Mouse (Mus musculus) embryo, embryonic 9.5 days (tissue): Measurements from ENCODE around the gene Tmem123.

Experiments used
- DNase-seq: peaks from one replicate; pipeline ENCODE4 v3.0.0-alpha.2; 2017; ENCODE audit errors: extremely low spot score

Tmem123 gene

DNA sequence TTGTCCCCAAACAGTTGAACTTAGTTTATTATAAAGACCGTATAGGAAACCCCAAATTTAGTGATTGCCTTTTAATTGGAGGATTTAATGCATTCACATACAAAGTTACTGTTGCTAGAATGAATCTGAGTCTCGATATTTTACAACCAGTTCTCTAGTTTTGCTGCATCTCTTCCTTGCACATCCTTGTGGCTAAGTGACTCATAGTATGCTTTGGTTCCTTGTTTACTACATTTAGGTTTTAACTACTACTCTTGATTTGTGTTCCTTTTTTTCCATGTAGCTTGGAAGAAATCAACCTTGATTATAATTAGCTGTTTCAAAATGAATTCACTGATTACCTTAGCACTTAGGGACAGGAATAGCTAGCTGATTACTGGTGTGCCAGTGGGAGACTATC, 11.2 kb downstream of the Tmem123 start:
- no peak for DNase-seq

DNA sequence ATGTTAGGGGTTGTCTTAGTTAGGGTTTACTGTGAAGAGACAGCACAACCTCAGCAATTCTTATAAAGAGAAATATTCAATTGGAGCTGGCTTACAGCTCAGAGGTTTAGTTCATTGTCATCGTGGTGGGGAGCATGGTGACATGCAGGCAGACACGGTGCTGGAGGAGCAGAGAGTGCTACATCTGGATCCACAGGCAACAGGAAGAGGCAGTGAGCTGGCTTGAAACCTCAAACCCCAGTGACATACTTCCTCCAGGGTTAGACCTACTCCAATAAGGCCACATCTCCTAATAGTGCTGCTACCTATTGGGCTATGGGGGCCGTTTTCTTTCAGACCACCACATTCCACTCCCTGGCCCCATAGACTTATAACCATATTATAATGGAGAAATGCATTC, 12.1 kb downstream of the Tmem123 start:
- no peak for DNase-seq

DNA sequence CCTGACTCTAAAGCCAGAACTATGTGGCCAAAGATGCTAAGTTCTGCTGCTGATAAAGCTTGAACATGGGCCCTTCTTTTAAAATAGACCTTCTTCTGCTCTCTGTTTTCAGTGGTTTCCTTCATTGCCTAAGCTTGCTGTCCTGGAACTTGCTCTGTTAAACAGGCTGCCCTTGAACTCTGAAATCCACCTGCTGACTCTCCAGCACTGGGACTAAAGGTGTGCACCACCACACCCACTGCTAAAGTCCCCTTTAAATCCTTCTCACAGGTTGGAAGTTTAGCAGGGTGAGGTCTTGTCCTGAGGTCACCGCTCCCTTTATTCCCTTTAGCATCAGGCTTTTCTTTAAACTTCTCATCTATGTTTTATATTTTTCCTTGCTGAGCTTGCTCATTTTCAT, 13.1 kb downstream of the Tmem123 start:
- DNase-seq, result no peak

DNA sequence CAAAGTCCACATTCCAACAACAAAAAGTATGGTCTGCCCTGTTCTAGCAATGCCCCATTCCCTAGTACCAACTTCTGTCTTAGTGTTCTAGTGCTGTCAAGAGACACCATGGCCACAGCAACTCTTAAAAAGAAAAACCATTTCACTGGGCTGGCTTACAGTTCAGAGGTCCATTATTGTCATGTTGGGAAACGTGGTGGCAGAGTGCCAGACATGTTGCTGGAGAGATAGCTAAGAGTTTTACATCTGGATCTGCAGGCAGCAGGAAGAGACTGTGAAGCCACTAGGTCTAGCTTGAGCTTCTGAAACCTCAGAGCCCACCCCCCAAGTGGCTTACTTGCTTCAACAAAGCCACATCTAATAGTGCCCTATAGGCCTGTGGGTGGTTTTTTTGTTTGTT, 13.8 kb downstream of the Tmem123 start:
- DNase-seq, result no peak

DNA sequence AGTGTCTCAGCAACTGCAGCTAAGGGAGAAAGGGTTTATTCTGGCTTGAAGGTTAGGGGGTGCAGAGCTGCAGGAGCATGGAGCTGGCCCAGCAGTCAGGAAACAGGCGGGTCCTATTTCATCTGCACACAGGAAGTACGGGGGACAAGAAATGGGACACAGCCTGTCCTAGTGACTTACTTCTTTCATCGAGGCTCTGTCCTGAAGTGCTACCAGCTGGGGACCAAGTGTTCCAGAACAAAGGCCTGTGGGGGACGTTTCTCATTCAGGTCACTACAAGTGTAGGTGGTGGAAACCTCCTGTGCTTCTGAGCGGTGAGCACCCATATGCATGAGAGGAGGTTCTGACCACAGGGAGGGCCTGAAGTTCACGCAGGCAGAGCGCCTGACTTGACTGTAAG, 14.9 kb downstream of the Tmem123 start:
- DNase-seq, result no peak

DNA sequence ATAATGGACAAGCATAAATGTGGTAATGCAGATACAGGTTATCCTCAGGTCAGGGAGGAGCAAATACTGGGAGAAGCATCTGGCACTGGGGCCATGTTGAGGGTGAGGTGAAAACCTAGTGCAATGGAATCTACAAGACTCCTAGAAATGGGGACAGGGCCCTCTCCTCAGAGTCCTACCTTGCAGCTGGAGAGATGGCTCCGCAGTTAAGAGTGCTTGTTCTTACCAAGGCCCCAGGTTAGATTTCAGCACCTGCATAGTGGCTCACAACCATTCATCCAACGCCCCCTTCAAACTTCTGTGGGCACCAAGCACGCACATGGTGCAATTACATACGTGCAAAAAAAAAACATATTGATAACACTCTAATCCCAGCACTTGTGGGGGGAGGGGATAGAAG, 15.9 kb downstream of the Tmem123 start:
- DNase-seq, result no peak

DNA sequence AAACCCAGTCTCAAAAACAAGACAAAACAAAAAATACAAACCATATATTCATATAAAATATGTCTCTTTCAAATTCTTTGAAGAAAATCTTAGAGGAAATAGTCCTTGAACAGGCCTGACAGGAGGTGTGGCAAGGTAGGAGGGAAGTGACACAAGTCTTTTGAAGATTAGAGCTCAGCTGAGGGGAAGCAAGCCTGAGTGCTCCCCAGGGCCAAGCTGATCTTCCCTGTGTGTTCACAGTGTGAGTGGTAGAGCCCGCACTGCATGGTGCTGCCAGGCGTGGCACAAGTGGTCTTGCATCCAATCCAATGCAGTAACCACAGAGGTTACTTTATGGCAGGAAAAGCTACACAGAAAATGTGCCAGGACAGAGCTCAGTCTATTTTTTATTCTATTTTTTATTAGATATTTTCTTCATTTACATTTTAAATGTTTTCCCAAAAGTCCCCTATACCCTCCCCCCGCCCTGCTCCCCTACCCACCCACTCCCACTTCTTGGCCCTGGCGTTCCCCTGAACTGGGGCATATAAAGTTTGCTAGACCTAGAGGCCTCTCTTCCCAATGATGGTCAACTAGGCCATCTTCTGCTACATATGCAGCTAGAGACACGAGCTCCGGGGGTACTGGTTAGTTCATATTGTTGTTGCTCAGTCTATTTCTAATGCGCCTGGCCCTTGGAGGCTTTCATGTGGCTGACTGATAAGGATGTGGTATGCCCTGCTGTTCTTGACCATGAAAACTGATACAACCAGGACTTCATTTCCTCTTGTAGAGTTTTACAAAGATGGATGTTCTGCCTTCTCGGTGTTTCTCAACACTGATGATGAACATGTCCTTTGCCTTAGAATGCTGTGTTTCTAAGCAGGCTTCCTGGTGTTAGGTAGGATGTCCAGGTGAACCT, 16.7 kb downstream of the Tmem123 start:
- no peak for DNase-seq

DNA sequence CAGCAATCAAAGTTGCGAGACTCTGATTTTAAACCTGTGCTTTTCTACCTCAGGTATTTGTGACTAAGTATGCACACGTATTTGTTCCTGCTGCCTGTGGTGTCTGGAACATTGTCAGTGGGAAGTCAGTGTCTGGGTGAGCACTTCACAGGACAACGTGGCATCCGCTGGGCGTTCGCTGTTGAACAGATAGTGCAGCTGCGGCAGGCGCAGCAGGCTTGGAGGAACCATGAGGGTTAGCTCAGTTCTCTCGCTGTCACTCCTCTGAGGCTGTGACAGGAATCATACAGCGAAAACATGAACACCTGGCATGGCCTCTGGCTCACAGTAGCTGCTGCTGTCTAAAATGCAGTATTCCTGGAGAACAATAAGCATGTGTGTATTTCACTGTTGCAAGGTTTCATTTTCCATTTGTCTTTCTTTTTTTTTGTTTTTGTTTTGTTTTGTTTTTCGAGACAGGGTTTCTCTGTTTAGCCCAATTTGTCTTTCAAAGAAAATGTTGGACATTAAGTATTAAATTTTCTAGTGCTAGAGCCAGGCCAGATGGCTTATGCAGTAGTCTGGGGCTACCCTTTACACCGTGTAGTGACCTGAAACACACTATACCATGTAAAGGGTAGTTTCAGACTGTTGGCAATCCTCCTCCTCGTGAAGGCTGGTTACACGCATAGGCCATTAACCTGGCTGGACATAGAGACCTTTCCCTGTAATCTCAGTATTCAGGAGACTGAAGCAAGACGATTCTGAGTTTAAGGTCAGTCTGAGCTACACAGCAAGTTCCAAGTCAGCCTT, 20.2 kb downstream of the Tmem123 start:
- no peak for DNase-seq

DNA sequence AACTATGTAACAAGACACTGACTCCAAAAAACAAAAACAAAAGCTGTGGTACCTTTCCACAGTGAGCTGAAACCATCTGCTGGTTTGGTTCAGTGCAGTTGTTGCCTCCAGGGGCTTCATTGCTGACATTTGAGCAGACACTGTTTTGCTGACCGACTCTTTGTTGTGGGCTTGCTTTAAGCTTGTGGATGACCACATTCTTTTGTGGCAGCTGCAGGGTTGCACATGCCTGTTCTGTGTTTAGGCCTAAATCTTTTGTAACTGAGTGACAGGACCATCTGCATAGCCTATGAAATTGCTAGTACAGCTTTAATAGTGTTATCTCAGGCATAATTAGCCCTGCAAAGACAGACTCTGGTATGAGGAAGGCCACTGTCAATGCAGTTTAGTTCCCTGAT, 20.8 kb downstream of the Tmem123 start:
- DNase-seq, result no peak

DNA sequence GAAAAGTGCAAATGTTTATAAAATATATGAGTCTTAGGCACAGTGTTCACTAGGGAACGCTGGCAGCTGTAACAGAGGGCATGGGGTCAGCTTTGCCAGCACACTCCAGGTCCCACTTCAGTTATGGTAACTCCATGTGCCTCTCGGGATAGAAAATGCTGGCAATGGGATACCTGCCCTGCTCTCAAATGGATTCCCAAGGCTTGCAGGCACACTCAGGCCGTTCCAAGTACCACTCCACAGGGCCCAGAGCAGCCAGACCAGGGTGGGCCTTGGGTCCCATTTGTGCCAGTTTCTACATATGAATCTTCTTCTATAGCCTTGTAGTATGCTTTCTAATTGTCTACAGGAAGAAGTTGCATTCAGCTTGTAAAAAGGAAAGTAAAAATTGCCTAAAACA, 21.6 kb downstream of the Tmem123 start:
- DNase-seq, result no peak

DNA sequence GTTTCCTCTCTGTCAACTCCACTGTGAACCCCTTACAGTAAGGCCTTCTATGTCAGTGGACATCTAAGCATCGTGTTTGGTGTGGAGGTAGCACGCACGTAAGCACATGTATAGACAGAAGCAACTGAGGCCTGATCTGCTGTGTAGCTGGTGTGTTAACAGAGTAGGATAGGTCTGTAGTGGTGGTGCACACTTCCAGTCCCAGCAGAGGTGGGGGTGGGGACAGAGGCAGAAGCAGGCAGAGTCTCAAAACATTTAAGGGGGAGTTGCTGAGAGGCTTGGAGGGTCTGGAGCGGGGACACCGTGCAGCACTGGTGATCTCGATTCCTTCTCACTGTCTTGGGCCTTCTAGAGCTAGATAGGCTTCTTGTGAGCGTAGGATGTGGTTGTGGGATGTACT, 22.2 kb downstream of the Tmem123 start:
- DNase-seq, result no peak

DNA sequence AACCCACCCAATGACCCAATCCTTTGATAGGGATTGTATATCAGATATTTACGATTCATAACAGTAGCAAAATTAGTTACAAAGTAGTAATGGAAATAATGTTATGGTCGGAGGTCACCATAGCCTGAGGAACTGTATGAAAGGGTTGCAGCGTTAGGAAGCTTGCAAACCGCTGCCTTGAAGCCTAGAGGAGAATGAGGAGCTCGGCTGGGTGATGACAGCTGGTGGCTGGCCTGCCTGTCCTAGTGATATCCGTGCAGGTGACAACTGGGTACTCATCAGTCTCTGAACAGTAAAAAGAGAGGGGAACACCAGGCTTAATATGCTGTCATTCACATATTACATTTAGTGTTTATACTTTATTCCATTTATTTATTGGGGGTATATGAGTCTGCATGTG, 24.6 kb downstream of the Tmem123 start:
- no peak for DNase-seq

DNA sequence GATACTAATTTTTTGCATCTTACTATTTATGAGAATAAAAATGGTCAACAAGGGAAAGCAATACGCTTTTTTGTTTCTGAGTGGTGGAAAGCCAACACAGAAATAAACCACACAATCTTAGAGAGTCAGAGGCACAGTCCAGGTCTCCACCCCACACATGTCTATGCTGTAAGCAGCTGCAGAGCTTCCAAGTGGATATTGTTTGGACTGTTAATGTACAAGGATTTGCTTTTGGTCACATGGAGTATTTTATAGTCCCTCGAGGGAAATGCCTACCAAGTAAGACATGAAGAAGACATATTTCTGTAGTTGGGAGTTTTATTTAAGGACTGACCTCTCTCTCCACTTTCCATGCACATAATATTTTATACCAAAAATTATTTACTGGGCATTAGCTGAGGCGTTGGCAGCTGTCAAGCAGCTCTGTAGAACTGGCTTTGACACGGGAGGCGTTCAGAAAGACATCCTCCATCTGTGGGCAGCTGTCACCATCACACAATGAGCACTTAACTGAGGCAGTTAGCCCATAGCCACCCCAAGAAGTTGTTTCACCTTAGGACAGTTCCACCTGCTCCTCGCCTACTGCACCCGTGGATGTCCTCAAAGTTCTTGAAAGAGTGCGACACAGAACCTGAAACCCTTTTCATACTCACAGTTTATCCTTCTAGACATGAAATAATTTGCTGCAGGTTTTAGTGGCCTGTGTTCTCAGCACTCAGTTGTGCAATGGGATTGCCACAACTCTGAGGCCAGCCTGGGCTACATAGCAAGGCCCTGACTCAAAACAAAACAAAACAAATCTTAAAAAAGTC, 26.1 kb downstream of the Tmem123 start:
- DNase-seq, result no peak

DNA sequence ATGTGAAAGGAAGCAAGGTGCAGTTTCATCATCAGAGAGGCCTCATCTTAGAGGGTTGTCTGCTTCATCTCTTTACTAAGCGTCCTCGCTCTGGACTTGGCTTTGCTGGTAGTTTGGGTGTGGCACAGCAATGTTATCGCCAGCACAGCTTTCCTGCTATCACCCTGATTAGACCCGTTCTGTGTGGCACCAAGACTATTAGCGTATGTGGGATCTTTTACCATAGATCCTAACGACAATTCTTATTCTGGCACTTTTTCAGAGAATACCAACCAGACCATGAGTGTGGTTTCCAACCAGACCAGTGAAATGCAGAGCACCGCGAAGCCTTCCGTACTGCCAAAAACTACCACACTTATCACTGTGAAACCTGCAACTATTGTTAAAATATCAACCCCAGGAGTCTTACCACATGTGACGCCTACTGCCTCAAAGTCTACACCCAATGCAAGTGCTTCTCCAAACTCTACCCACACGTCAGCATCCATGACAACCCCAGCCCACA, 26.8 kb downstream of the Tmem123 start:
- no peak for DNase-seq

DNA sequence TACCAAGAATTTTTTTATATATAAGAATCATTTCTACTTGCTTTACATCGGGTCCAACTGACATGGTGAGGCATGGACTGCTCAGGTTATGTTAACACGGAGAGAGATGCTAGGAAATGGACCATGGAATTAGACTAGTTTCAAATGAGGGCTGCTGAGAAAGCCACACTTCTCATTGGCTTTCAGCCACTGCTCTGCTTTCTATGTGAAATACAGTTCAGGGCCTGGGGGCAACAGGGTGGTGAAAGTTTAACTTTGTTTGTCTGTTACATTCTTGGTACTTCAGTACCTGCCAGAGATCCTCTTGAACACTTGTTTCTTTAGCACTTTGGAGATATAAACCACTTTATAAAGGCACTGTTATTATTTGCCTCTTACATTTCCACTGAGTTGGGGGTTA, 29.7 kb downstream of the Tmem123 start:
- DNase-seq, result no peak

DNA sequence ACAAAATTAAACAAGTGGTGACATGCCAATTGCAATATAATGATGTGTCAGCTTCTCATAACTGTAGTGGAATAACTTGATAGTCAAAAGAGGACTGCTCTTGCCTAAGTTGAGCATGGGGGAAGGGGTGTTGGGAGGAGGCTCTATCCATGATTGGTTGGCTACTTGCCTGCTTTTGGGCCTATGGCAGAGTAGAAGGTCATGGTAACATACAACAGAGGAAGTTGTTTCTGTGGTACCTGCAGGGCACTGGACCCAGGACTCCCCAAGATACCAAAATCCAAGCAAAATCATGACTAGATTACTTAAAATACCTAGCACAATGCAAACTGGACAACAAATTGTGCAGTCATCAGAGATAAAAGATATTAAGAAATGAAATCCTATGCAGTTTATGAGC, 31.7 kb downstream of the Tmem123 start:
- no peak for DNase-seq

DNA sequence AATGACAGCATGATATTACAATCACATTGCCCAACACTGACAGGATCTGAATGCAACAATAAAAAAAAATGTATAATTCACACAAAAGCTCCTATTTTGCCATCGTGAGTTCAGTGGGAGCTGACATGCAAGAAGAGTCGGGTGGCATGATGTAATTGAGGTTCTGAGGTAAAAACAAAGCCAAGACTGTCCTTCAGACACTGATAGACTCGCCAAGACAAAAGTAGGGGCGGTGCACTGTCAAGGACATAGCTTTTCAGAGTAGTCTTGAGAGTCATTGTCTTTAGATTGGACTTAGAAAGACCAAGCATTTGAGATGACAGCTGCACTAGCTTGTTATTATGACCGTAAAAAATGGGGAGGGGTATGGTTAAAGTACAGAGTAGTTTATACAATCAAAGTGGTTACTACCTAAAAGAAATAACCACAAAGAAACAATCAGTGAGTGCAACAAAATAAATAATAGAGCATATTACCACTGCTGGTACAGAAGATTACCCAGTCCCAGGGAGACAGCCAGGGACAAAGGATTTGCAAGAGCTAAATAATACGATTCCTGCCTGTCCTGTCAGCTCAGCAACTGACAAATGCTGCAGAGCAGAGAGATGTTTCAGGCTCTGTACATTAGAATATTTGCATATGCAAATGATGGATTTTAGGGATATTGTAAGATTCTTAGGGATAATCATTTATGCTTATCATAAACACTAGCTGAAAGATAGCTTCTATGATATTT, 32.5 kb downstream of the Tmem123 start:
- DNase-seq, result no peak

DNA sequence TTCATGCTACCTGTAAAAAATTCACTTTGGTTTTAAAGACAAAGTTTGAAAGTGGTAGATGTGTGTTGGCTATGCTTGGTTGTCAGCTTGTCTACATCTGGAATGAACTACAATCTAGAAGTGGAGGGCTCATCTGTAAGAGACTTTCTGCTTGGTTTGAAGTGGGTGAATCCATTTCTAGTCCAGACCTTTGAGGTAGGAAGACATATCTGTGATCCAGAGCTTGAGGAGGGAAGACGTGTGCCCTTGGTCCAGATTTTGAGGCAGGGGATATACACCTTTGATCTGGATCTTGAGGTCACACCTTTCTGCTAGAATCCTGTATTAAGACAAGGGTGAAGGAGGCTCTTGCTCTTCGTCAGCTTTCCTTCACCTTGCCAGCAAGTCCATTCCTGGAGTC, 33.7 kb downstream of the Tmem123 start:
- DNase-seq, result no peak

DNA sequence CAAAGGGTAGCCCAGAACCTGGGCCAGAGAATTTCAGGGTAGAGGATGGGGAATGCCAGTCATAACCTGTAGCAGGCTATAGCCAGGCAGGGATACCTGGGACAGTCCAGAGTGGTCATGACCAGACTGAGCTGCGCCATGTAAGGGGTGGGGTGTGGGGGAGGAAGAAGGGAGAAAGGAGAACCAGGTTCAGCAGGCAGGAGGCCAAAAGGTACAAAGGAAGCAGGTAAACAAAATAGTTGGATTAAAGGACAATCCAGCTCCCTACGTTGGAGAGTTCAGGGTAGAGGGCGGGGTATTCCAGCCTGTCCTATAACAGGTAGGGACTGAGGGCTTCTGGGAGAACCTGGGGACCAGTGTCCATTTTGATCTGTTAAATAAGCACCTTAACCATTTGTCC, 34.7 kb downstream of the Tmem123 start:
- no peak for DNase-seq

DNA sequence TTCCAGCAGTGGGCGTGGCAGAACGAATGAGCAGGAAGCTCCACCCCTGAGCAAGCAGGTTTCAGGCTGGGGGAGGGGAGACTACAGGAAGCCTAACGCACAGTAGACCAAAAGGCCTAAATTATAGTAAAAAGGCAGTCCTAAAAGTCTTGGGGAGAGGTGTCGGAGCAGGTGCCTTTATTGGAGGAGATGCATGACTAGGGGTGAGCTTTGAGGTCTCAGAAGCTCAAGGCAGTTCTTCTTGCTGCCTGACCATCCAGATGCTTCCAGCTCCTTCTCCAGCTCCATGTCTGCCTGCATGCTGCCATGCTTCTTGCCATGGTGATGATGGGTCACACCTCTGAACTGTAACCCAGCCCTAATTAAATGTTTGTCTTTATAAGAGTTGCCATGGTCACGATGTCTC, 41.3 kb downstream of the Tmem123 start:
- DNase-seq, result no peak

DNA sequence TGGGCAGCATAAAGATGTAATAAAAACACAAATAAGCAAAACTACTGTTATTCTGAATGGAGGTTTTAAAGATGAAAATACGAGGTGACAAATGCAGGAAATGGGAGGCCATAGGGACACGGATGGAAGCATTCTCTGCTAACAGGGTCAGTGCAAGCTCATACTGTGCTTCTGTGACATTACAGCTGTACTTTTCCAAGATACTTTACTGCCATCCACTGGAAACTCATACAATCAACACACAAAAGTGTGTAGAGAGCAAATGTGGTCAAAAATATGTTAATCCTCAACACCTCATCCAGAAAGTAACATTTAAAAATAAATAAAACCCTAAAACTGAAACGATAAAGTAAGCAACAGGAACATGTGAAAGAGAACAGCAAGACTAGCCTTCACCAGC, 58.9 kb downstream of the Tmem123 start:
- no peak for DNase-seq
